20 mouse cellular contexts compared by ENCODE assay signal in the genomic region with DNA sequence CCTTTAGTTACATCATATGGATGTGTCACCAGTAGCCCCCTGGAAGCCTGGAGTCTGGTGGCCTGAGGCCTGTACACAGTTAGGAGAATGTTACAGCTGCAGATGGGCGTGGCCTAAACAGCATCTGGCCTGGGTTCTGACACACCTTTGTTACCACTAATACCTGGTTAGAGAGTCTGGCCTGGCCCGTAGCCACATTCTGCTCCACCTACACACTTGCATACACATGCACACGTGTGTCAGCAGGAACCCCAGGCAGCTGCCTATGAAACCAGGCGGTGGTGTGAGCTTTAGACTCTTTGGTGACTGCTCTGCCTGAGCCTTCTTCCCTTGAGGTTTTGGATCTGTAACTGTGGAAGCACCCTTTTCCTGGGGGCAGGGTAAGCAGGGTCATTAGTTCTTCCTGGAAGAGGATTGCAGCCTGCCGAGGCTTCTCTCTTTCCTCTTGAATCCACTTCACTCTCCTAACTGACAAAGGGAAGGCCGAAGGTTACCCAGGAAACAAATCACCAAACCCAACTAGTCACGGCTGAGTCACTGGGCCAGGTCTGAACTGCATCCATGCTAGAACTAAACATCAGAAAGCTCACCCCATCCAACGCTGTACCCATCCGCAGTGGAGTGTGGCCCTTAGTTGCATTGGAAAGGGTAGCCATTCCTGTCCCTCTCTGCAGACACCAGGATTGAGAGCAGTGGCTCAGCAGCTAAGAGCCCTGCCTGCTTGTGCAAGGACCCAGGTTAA.
DNase-seq lines count a peak whose midpoint lies in the region; ATAC-seq and TF ChIP-seq lines count a peak whose summit lies in the region.
"Had no signal": no experiment of that assay in that cellular context is flagged by ENCODE, and none has a peak within 500 bp of the region (broad histone marks: within the 10 kb centered on the region; RNA-seq: fewer than 3 reads in every experiment).

No protein-coding gene starts in this region.

- DNase-seq in embryonic facial prominence, embryonic 10.5 days (ENCODE audit: low spot score) = no peak
- DNase-seq in lung, embryonic 14.5 days = no peak
- no peak for DNase-seq in lung, postnatal 14 days
- peak; percentile 45 for DNase-seq in NIH3T3 (ENCODE audit: low read depth)
- peak; percentile 44 for DNase-seq in large intestine, adult 2 months (ENCODE audit: low read depth, low spot score)
- DNase-seq in midbrain, embryonic 11.5 days (ENCODE audit: low spot score, missing footprints) = no peak
- no peak for DNase-seq in ovary, adult 18-20 months (ENCODE audit: low spot score)
- DNase-seq: B cell, adult 2 months; cerebellum, adult 2 months; gastrocnemius, postnatal 14 days; kidney, adult 8-10 months; kidney, postnatal 25 days; right cerebral cortex, adult 18-20 months; thymus, postnatal 36 days had no signal

- H3K36me3 ChIP-seq in embryonic facial prominence, embryonic 15.5 days = no peaks in the 10 kb centered on the region
- H3K36me3 ChIP-seq in embryonic facial prominence, embryonic 10.5 days (replicated peaks) = peaks cover 5% of the 10 kb centered on the region
- H3K36me3 ChIP-seq in lung, embryonic 14.5 days (ENCODE audit: insufficient read depth) = no peaks in the 10 kb centered on the region
- H3K36me3 ChIP-seq in midbrain, embryonic 11.5 days (ENCODE audit: control insufficient read depth, insufficient read depth, low read length) = no peaks in the 10 kb centered on the region
- H3K36me3 ChIP-seq: limb, embryonic 13.5 days; midbrain, embryonic 12.5 days; neural tube, embryonic 12.5 days had no signal

- no peak overlapping the region for H3K4me3 ChIP-seq in embryonic facial prominence, embryonic 15.5 days (replicated peaks)
- no peak overlapping the region for H3K4me3 ChIP-seq in embryonic facial prominence, embryonic 10.5 days
- H3K4me3 ChIP-seq in lung, embryonic 14.5 days (ENCODE audit: low read depth, low read length) = no peak overlapping the region
- no peak overlapping the region for H3K4me3 ChIP-seq in midbrain, embryonic 11.5 days (ENCODE audit: low read depth, low read length)
- H3K4me3 ChIP-seq: erythroblast, embryonic 14.5 days; forebrain, embryonic 13.5 days; limb, embryonic 13.5 days; midbrain, embryonic 12.5 days; neural tube, embryonic 12.5 days had no signal

- 0 out of 2 replicates have a peak overlapping the region, but pooled peaks have one; percentile 36 for H3K27ac ChIP-seq in embryonic facial prominence, embryonic 15.5 days (replicated peaks)
- H3K27ac ChIP-seq in embryonic facial prominence, embryonic 10.5 days (replicated peaks) = no peak overlapping the region
- H3K27ac ChIP-seq in lung, embryonic 14.5 days (ENCODE audit: low read depth) = peak overlapping the region; percentile 93; the same call in 1 of the 2 replicates
- no peak overlapping the region for H3K27ac ChIP-seq in midbrain, embryonic 11.5 days (ENCODE audit: low read depth, low read length)
- H3K27ac ChIP-seq: forebrain, embryonic 13.5 days; limb, embryonic 13.5 days; midbrain, embryonic 12.5 days; neural tube, embryonic 12.5 days had no signal

- H3K27me3 ChIP-seq in embryonic facial prominence, embryonic 15.5 days = no peaks in the 10 kb centered on the region
- H3K27me3 ChIP-seq in embryonic facial prominence, embryonic 10.5 days (replicated peaks; ENCODE audit: low read depth, poor library complexity, severe bottlenecking) = no peaks in the 10 kb centered on the region
- H3K27me3 ChIP-seq in lung, embryonic 14.5 days (ENCODE audit: insufficient read depth, low read length) = no peaks in the 10 kb centered on the region
- H3K27me3 ChIP-seq in midbrain, embryonic 11.5 days (ENCODE audit: control insufficient read depth, insufficient read depth, low read length) = no peaks in the 10 kb centered on the region
- H3K27me3 ChIP-seq: forebrain, embryonic 13.5 days; limb, embryonic 13.5 days; midbrain, embryonic 12.5 days; neural tube, embryonic 12.5 days had no signal

- no peaks in the 10 kb centered on the region for H3K9me3 ChIP-seq in embryonic facial prominence, embryonic 15.5 days (replicated peaks)
- no peaks in the 10 kb centered on the region for H3K9me3 ChIP-seq in embryonic facial prominence, embryonic 10.5 days
- no peaks in the 10 kb centered on the region for H3K9me3 ChIP-seq in lung, embryonic 14.5 days (ENCODE audit: low read depth, low read length)
- H3K9me3 ChIP-seq in midbrain, embryonic 11.5 days (ENCODE audit: control insufficient read depth, low read length) = no peaks in the 10 kb centered on the region
- H3K9me3 ChIP-seq: forebrain, embryonic 13.5 days; limb, embryonic 13.5 days; midbrain, embryonic 12.5 days; neural tube, embryonic 12.5 days had no signal

- H3K4me1 ChIP-seq in embryonic facial prominence, embryonic 15.5 days = peaks cover 45% of the 10 kb centered on the region
- H3K4me1 ChIP-seq in embryonic facial prominence, embryonic 10.5 days = peaks cover 55% of the 10 kb centered on the region
- H3K4me1 ChIP-seq in lung, embryonic 14.5 days (ENCODE audit: insufficient read depth) = peaks cover 22% of the 10 kb centered on the region
- H3K4me1 ChIP-seq in midbrain, embryonic 11.5 days (ENCODE audit: control insufficient read depth, insufficient read depth, low read length) = peaks cover 16% of the 10 kb centered on the region

- H3K9ac ChIP-seq in embryonic facial prominence, embryonic 15.5 days = no peak overlapping the region
- H3K9ac ChIP-seq in lung, embryonic 14.5 days = no peak overlapping the region
- H3K9ac ChIP-seq in midbrain, embryonic 11.5 days (ENCODE audit: low read length) = no peak overlapping the region
- H3K9ac ChIP-seq: forebrain, embryonic 13.5 days; limb, embryonic 13.5 days; midbrain, embryonic 12.5 days; neural tube, embryonic 12.5 days had no signal

- H3K4me2 ChIP-seq in embryonic facial prominence, embryonic 15.5 days (replicated peaks) = no peak overlapping the region
- no peak overlapping the region for H3K4me2 ChIP-seq in lung, embryonic 14.5 days
- no peak overlapping the region for H3K4me2 ChIP-seq in midbrain, embryonic 11.5 days
- H3K4me2 ChIP-seq: forebrain, embryonic 13.5 days; limb, embryonic 13.5 days; midbrain, embryonic 12.5 days; neural tube, embryonic 12.5 days had no signal

- no peak for ATAC-seq in embryonic facial prominence, embryonic 15.5 days (ENCODE audit: insufficient number of reproducible peaks, low FRiP score, low TSS enrichment, low read depth)
- no peak for ATAC-seq in lung, embryonic 14.5 days (ENCODE audit: insufficient read depth)
- ATAC-seq in midbrain, embryonic 11.5 days (ENCODE audit: low FRiP score) = no peak
- ATAC-seq: forebrain, embryonic 13.5 days had no signal

- 76% methylated on average over 9 of the region's 9 CpGs for WGBS in embryonic facial prominence, embryonic 15.5 days
- 83% methylated on average over 9 of the region's 9 CpGs for WGBS in embryonic facial prominence, embryonic 10.5 days
- 84% methylated on average over 9 of the region's 9 CpGs for WGBS in lung, embryonic 14.5 days
- WGBS in large intestine, adult 2 months = 37% methylated on average over 9 of the region's 9 CpGs
- 83% methylated on average over 9 of the region's 9 CpGs for WGBS in midbrain, embryonic 11.5 days

- TF ChIP-seq CTCF in lung, embryonic 14.5 days (IDR thresholded peaks at IDR 0.05; ENCODE audit: low read depth) = no peak

Comparison
In these comparisons a context has a peak if more than half of its experiments do, and no peak if none do; other contexts are left out.
1. H3K27ac ChIP-seq: peak in embryonic facial prominence, embryonic 15.5 days (single experiment) and lung, embryonic 14.5 days (single experiment); none in embryonic facial prominence, embryonic 10.5 days (single experiment) and midbrain, embryonic 11.5 days (single experiment).
2. DNase-seq: peak in NIH3T3 (single experiment) and large intestine, adult 2 months (single experiment); none in embryonic facial prominence, embryonic 10.5 days (single experiment), lung, embryonic 14.5 days (single experiment), lung, postnatal 14 days (single experiment), midbrain, embryonic 11.5 days (single experiment) and ovary, adult 18-20 months (single experiment).